Mouse (Mus musculus): ENCODE measurements around the gene Suz12. TPM values are rescaled to one million over a fixed set of nuclear protein-coding genes. Genes with fewer than 3 reads are reported as not detected.

Suz12 gene
- polyA plus RNA-seq (2015; fragmentation: Nextera tagmentation; extraction: Ambion mirVana), result 14.2 and 18.5 TPM in 2 replicates

DNA sequence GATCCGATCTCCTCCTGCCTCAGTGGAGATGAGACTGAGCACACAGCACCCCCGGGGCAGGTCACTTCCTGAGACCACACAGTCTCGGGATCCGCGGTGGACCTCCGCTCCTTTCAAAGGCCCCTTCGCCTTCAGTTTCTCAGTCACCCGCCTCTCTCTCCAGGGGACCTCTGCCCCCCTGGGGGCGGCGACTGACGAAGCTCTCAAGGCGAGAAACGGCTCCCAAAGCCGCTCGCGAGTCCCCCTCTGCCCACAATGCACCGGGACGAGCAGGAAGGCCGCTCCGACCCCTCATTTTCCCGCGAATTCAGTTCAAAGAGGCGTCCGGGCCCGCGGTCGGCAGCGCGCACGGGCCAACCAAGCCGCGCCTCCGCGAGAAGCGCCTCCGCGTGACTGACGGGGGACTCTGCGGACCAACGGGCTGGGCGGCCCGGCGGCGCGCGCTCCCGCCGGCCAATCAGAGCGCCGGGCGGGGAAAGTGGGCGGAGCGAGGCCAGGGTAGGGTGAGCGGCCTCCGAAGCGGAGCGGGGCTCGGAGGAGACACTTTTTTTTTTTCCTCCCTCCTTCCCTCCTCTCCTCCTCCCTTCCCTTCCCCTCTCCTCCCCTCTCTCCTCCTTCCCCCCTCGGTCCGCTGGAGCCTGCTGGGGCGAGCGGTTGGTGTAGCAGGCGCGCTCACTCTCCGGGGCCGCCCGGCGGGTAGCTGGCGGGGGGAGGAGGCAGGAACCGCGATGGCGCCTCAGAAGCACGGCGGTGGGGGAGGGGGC, at the start of gene Suz12:
Suz12 (plus strand) TSS at position 515 of the 764 bp plus-strand sequence.
- peak; percentile 96 for ATAC-seq
- Histone ChIP-seq H3K9ac (ENCODE audit: low read depth, low read length) (peak within 1 kb of the TSS; percentile 91), H3K4me3 (ENCODE audit: low read depth, low read length) (peak within 1 kb of the TSS; percentile 96), H3K4me1 (replicated peaks; ENCODE audit: control insufficient read depth, insufficient read depth, low read length) (no peaks in the 10 kb centered on the region), H3K9me3 (ENCODE audit: control insufficient read depth) (no peaks in the 10 kb centered on the region), H3K4me2 (replicated peaks; ENCODE audit: low read depth) (peak within 1 kb of the TSS; percentile 89), H3K27me3 (replicated peaks; ENCODE audit: control insufficient read depth, insufficient read depth, low read length) (no peaks in the 10 kb centered on the region), H3K36me3 (ENCODE audit: control insufficient read depth, insufficient read depth) (peaks cover 5% of the 10 kb centered on the region), H3K27ac (ENCODE audit: low read depth, low read length) (peak within 1 kb of the TSS; percentile 98)
- WGBS, result under 1% methylated on average over 62 of the region's 74 CpGs
- no peak for TF ChIP-seq CTCF (IDR thresholded peaks at IDR 0.05; ENCODE audit: low read depth)

DNA sequence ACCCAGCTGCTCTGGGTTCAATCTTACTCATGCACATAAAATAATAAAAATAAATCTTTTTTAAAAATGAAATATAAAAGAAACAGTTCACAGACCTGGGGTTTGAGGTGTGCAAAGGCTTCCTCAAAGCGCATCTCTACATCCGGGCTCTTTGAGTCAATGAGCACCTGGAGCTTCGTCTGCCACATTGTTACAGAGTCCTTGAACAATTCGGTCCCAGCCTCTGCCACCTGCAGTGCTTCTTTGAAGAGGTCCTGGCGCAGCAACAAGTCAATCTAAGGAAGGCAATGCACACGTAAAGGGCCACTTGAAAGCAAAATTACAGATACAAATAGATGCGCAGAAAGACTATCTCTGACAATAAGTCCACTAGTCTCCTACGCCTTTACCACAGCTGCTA, 49.8 kb upstream of the Suz12 start:
- no peak for TF ChIP-seq CTCF (IDR thresholded peaks at IDR 0.05; ENCODE audit: low read depth)
- H3K27ac ChIP-seq (ENCODE audit: low read depth, low read length), result no peak overlapping the region
- no peaks in the 10 kb centered on the region for H3K27me3 ChIP-seq (replicated peaks; ENCODE audit: control insufficient read depth, insufficient read depth, low read length)
- H3K9ac ChIP-seq (ENCODE audit: low read depth, low read length), result no peak overlapping the region
- 91% methylated on average over 8 of the region's 8 CpGs for WGBS
- no peak overlapping the region for H3K4me2 ChIP-seq (replicated peaks; ENCODE audit: low read depth)
- H3K4me3 ChIP-seq (ENCODE audit: low read depth, low read length), result no peak overlapping the region
- H3K4me1 ChIP-seq (replicated peaks; ENCODE audit: control insufficient read depth, insufficient read depth, low read length), result no peaks in the 10 kb centered on the region
- H3K36me3 ChIP-seq (ENCODE audit: control insufficient read depth, insufficient read depth), result peaks cover 73% of the 10 kb centered on the region
- H3K9me3 ChIP-seq (ENCODE audit: control insufficient read depth), result no peaks in the 10 kb centered on the region
- no peak for ATAC-seq

DNA sequence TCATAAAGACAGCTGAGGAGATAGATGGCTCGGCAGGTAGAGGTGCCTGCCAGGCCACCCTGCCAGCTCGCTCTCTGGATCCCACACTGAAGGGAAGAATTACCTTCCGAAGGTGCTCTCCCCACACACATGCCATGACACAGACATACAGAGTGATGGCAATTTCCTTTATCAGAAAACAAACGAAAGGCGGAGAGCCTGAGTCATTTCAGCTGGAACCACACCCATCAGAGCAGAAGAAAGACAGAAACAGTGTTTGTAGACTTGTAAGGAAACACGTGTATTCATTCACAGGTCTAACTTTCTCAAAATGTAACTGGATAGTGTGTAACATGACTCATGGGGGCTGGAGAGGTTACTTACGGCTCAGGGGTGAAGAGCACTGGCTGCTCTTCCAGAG, 49.3 kb upstream of the Suz12 start:
- Histone ChIP-seq H3K4me3 (ENCODE audit: low read depth, low read length) (no peak overlapping the region), H3K27ac (ENCODE audit: low read depth, low read length) (no peak overlapping the region), H3K4me1 (replicated peaks; ENCODE audit: control insufficient read depth, insufficient read depth, low read length) (no peaks in the 10 kb centered on the region), H3K9me3 (ENCODE audit: control insufficient read depth) (no peaks in the 10 kb centered on the region), H3K9ac (ENCODE audit: low read depth, low read length) (no peak overlapping the region), H3K36me3 (ENCODE audit: control insufficient read depth, insufficient read depth) (peaks cover 73% of the 10 kb centered on the region), H3K27me3 (replicated peaks; ENCODE audit: control insufficient read depth, insufficient read depth, low read length) (no peaks in the 10 kb centered on the region), H3K4me2 (replicated peaks; ENCODE audit: low read depth) (no peak overlapping the region)
- no peak for ATAC-seq
- 51% methylated on average over 7 of the region's 7 CpGs for whole genome bisulfite sequencing
- TF ChIP-seq CTCF (IDR thresholded peaks at IDR 0.05; ENCODE audit: low read depth), result no peak

DNA sequence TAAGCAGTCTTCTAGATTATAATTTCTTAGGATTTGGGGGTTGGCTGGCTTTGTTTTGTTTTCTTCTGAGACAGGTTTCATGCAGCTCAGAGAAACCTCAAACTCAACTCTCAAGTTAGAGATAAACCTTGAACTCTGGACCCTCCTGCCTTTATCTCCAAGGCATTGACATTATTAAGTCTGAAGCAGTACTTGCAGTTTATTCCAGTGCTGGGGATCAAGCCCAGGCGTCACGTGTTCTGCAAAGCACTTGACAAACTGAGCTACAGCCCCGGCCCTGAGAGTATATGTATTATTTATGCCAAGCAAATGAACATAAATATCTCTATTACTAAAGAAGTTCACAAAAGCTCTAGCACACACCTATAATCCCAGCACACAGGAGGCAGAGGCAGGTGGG, 45.6 kb upstream of the Suz12 start:
- H3K36me3 ChIP-seq (ENCODE audit: control insufficient read depth, insufficient read depth), result peaks cover 71% of the 10 kb centered on the region
- WGBS, result 50% methylated on average over 3 of the region's 3 CpGs
- peak; percentile 68 for ATAC-seq

DNA sequence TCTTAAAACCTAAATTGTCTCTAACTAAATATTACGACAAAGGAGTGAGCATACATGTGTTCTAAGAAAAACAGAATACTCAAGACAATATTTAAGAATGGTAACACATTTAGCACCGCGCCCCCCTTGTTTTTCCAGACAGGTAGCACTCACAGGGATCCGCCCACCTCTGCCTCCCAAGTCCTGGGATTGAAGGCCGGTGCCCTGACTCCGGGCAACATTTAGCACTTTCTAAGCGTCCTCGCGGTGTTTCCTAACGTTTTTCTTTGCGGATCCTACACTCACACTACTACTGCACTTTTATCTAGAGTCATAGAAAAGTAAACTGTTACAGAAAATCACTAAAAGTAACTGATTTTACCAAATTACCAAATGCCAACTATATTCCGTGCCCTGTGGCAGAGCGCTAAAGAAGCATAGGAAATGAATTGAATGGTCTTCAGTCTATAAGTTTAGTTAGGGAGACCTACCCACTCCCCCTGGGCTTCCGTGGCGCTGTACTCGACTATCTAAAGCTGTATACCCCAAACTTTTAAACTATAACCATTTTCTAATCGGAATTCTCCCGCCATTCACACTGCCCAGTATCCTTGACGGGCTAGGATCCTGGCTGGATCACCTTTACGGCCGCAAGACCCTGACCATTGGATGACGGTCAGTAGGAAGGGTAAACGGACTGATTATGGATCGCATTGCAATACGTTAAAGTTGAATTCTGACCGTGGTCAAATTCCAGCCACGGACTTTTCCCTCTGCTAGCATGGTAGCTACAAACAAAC, 31.4 kb upstream of the Suz12 start:
- 5% methylated on average over 27 of the region's 27 CpGs for WGBS

More for the DNA sequence above, 45.6 kb upstream of the Suz12 start:
- no peak for TF ChIP-seq CTCF (IDR thresholded peaks at IDR 0.05; ENCODE audit: low read depth)
- H3K4me2 ChIP-seq (replicated peaks; ENCODE audit: low read depth), result no peak overlapping the region
- H3K4me3 ChIP-seq (ENCODE audit: low read depth, low read length), result no peak overlapping the region
- H3K27me3 ChIP-seq (replicated peaks; ENCODE audit: control insufficient read depth, insufficient read depth, low read length), result no peaks in the 10 kb centered on the region
- H3K27ac ChIP-seq (ENCODE audit: low read depth, low read length), result no peak overlapping the region
- H3K9ac ChIP-seq (ENCODE audit: low read depth, low read length), result no peak overlapping the region
- no peaks in the 10 kb centered on the region for H3K4me1 ChIP-seq (replicated peaks; ENCODE audit: control insufficient read depth, insufficient read depth, low read length)
- H3K9me3 ChIP-seq (ENCODE audit: control insufficient read depth), result no peaks in the 10 kb centered on the region

More for the DNA sequence above, 31.4 kb upstream of the Suz12 start:
- ATAC-seq, result peak; percentile 18; the same call in 1 of the 2 replicates
- peak overlapping the region; percentile 58 for H3K9ac ChIP-seq (ENCODE audit: low read depth, low read length)
- peak overlapping the region; percentile 82 for H3K4me2 ChIP-seq (replicated peaks; ENCODE audit: low read depth)
- TF ChIP-seq CTCF (IDR thresholded peaks at IDR 0.05; ENCODE audit: low read depth), result no peak
- H3K27me3 ChIP-seq (replicated peaks; ENCODE audit: control insufficient read depth, insufficient read depth, low read length), result no peaks in the 10 kb centered on the region
- H3K9me3 ChIP-seq (ENCODE audit: control insufficient read depth), result no peaks in the 10 kb centered on the region
- H3K27ac ChIP-seq (ENCODE audit: low read depth, low read length), result peak overlapping the region; percentile 54; the same call in 1 of the 2 replicates
- H3K4me1 ChIP-seq (replicated peaks; ENCODE audit: control insufficient read depth, insufficient read depth, low read length), result no peaks in the 10 kb centered on the region; the same call in 1 of the 2 replicates
- peaks cover 8% of the 10 kb centered on the region for H3K36me3 ChIP-seq (ENCODE audit: control insufficient read depth, insufficient read depth)
- H3K4me3 ChIP-seq (ENCODE audit: low read depth, low read length), result peak overlapping the region; percentile 66
